Mouse (Mus musculus): Measurements from ENCODE around the gene Smg5. TPM values are rescaled to one million over a fixed set of nuclear protein-coding genes. Genes with fewer than 3 reads are reported as not detected.

Smg5 gene
- polyA plus RNA-seq, 1 experiment from 2014 or later = 58.4 TPM

DNA sequence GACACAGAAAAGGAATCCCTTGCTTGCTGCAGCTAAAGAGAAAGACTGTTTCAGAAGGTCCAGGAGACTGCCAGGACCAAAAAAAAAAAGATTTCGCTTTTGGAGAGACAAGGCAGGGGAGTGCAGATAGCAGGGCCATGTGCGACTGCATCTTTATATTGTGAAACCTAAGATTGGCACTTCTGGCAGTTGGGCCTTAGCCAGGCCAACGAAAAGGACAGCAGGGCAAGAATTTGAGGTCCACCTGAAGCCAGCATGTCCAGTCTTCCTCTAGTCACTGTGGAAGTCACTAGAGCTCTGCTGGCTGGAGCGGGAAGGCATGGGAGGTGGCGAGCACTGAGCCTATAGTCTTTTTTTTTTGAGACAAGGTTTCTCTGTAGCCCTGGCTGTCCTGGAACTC is 72.9 kb downstream of the Smg5 start:
- Histone ChIP-seq H3K9ac (peak overlapping the region; percentile 92), H3K4me3 (peak overlapping the region; percentile 71), H3K4me1 (peaks cover 33% of the 10 kb centered on the region), H3K9me3 (no peaks in the 10 kb centered on the region), H3K27ac (no peak overlapping the region), H3K4me2 (replicated peaks) (peak overlapping the region; percentile 68), H3K27me3 (no peaks in the 10 kb centered on the region), H3K36me3 (peaks cover 40% of the 10 kb centered on the region)
- 71% methylated on average over 5 of the region's 5 CpGs for WGBS
- no peak for ATAC-seq (ENCODE audit: low FRiP score, low read depth)

DNA sequence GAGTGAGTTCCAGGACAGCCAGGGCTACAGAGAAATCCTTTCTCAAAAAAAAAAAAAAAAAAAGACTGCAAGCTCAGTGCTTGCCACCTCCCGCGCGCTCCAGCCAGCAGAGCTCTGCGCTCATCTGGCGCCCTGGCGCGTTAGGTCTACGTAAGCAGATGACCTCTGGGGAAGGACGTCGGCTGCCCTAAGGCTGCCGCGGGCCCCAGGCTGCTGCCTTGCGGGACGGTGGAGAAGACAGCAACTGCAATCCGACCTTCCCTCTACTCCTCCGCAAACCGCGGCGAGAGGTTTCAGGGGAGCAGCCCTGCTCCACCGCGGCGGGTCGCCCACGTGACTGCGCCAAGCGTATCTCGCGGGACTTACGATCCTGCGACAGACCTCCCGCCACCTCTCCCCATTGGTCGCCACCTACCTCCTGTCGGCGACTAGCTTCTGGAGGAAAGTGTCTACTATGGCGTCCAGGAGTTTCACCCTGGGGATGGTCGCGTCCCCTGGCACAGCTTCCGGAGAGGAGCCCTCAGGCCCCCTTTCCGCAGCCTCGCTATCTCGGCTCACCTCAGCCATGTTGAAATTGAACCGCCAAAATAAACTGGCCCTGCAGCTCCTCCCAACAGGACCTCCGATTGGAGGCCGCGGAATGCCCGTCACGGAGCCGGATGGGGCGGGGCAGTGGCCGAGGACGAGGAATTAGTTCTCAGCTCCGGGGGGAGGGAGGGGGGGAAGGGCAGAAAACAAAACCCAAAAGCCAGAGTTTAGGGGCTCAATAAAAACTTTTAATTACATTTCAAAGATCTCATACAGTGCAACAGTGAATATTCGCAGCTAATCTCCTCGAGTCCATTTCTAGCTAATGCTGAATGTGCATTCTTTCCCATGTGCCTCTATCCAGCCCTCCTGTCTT is 73.9 kb downstream of the Smg5 start, which contains the start of gene Pmf1:
Gene Pmf1 (minus strand): TSS at position 591 of the 904 bp plus-strand sequence.
- Histone ChIP-seq H3K9ac (peak within 1 kb of the TSS; percentile 92), H3K4me1 (peaks cover 33% of the 10 kb centered on the region), H3K4me3 (peak within 1 kb of the TSS; percentile 71), H3K4me2 (replicated peaks) (peak within 1 kb of the TSS; percentile 68), H3K36me3 (peaks cover 42% of the 10 kb centered on the region), H3K27ac (peak within 1 kb of the TSS; percentile 88), H3K27me3 (no peaks in the 10 kb centered on the region), H3K9me3 (no peaks in the 10 kb centered on the region)
- under 1% methylated on average over 54 of the region's 54 CpGs for WGBS
- ATAC-seq (ENCODE audit: low FRiP score, low read depth) = peak; percentile 94

DNA sequence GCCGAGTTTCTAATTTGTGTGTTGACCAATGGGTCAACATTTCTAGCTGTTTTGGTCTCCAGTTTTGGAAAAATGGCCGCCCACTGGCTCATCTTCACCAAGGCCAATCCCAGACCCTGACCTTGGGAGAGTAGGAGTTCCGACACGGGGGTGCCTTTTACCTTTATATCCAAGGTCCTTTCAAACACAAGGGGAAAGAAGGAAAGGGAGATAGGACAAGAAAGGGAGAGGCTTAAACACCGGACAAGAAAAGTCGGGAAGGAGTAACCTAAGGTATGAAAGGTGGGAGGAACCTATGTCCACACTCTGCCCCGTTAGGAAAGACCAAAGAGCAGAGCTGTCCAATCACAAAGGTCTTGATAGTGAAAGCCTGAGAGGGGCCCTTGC is 74.6 kb downstream of the Smg5 start:
- Histone ChIP-seq H3K4me1 (peaks cover 33% of the 10 kb centered on the region), H3K4me3 (peak overlapping the region; percentile 71), H3K36me3 (peaks cover 49% of the 10 kb centered on the region), H3K27ac (peak overlapping the region; percentile 72), H3K9ac (peak overlapping the region; percentile 53), H3K9me3 (no peaks in the 10 kb centered on the region), H3K4me2 (replicated peaks) (peak overlapping the region; percentile 68), H3K27me3 (no peaks in the 10 kb centered on the region)
- no peak for ATAC-seq (ENCODE audit: low FRiP score, low read depth)
- WGBS = 22% methylated on average over 7 of the region's 7 CpGs

DNA sequence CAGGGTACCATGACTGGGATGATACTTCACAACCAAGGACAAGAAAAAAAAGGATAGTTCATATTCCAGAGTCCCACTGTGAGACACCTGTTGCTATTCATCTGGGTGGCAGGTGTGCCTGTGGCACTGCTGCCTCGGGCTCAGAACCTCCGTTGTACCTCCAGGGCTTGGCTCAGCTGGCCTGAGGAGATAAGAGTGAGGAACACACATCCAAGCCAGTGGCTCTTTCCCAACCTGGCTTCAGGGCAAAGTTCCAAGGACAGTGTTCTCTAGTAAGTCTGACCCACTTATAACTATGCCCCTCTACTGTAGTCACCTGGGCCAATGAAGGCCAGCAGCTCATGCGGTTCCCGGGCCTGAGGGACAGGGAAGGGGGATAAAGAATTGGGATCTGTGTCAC is 75.6 kb downstream of the Smg5 start:
- no peak for ATAC-seq (ENCODE audit: low FRiP score, low read depth)
- peaks cover 56% of the 10 kb centered on the region for H3K36me3 ChIP-seq
- WGBS = 87% methylated on average over 4 of the region's 4 CpGs

More for the DNA sequence above, 75.6 kb downstream of the Smg5 start:
- no peaks in the 10 kb centered on the region for H3K9me3 ChIP-seq
- H3K4me3 ChIP-seq = no peak overlapping the region
- H3K27me3 ChIP-seq = no peaks in the 10 kb centered on the region
- no peak overlapping the region for H3K27ac ChIP-seq
- no peak overlapping the region for H3K4me2 ChIP-seq (replicated peaks)
- H3K4me1 ChIP-seq = peaks cover 33% of the 10 kb centered on the region
- H3K9ac ChIP-seq = no peak overlapping the region

Other genes starting within 250 kb of the Smg5 start
- 16.4 and 19.7 TPM in 2 replicates for gene Mef2d, start 193.9 kb upstream of the Smg5 start, polyA plus RNA-seq (2015; fragmentation: Nextera tagmentation; extraction: Ambion mirVana)
- 4.8 and 5.7 TPM in 2 replicates for gene Rhbg, start 81.6 kb upstream of the Smg5 start, polyA plus RNA-seq (2015; fragmentation: Nextera tagmentation; extraction: Ambion mirVana)
- gene Gm38392, start 49.0 kb upstream of the Smg5 start, polyA plus RNA-seq (2015; fragmentation: Nextera tagmentation; extraction: Ambion mirVana) = 0.80 and 1.0 TPM in 2 replicates
- 12.8 and 15.5 TPM in 2 replicates for gene Tsacc, start 39.3 kb upstream of the Smg5 start, polyA plus RNA-seq (2015; fragmentation: Nextera tagmentation; extraction: Ambion mirVana)
- 557 and 573 TPM in 2 replicates for gene Cct3, start 39.1 kb upstream of the Smg5 start, polyA plus RNA-seq (2015; fragmentation: Nextera tagmentation; extraction: Ambion mirVana)
- gene Glmp, start 11.2 kb upstream of the Smg5 start, polyA plus RNA-seq (2015; fragmentation: Nextera tagmentation; extraction: Ambion mirVana) = 174 and 188 TPM in 2 replicates
- gene Tmem79, start 112 bp upstream of the Smg5 start, polyA plus RNA-seq (2015; fragmentation: Nextera tagmentation; extraction: Ambion mirVana) = 6.4 and 6.8 TPM in 2 replicates
- gene Paqr6, start 28.3 kb downstream of the Smg5 start, polyA plus RNA-seq (2015; fragmentation: Nextera tagmentation; extraction: Ambion mirVana) = 7.6 and 8.7 TPM in 2 replicates
- 0.37 TPM in 1 of 2 replicates, not detected in the other for gene Bglap3, start 36.5 kb downstream of the Smg5 start, polyA plus RNA-seq (2015; fragmentation: Nextera tagmentation; extraction: Ambion mirVana)
- not detected in 2 replicates for gene Bglap2, start 42.4 kb downstream of the Smg5 start, polyA plus RNA-seq (2015; fragmentation: Nextera tagmentation; extraction: Ambion mirVana)
- gene Bglap, start 48.2 kb downstream of the Smg5 start, polyA plus RNA-seq (2015; fragmentation: Nextera tagmentation; extraction: Ambion mirVana) = 0.63 TPM in 1 of 2 replicates, not detected in the other
- gene Pmf1, start 74.1 kb downstream of the Smg5 start, polyA plus RNA-seq (2015; fragmentation: Nextera tagmentation; extraction: Ambion mirVana) = 125 and 127 TPM in 2 replicates
- 17.3 and 18.3 TPM in 2 replicates for gene Slc25a44, start 88.9 kb downstream of the Smg5 start, polyA plus RNA-seq (2015; fragmentation: Nextera tagmentation; extraction: Ambion mirVana)
- 7.9 and 9.9 TPM in 2 replicates for gene Sema4a, start 124.9 kb downstream of the Smg5 start, polyA plus RNA-seq (2015; fragmentation: Nextera tagmentation; extraction: Ambion mirVana)
- 174 and 183 TPM in 2 replicates for gene Lmna, start 173.7 kb downstream of the Smg5 start, polyA plus RNA-seq (2015; fragmentation: Nextera tagmentation; extraction: Ambion mirVana)
- 32.9 and 33.9 TPM in 2 replicates for gene Mex3a, start 196.1 kb downstream of the Smg5 start, polyA plus RNA-seq (2015; fragmentation: Nextera tagmentation; extraction: Ambion mirVana)
- gene Rab25, start 212.0 kb downstream of the Smg5 start, polyA plus RNA-seq (2015; fragmentation: Nextera tagmentation; extraction: Ambion mirVana) = 7.7 and 9.3 TPM in 2 replicates
- 147 and 154 TPM in 2 replicates for gene Lamtor2, start 216.8 kb downstream of the Smg5 start, polyA plus RNA-seq (2015; fragmentation: Nextera tagmentation; extraction: Ambion mirVana)
- 46.6 and 48.2 TPM in 2 replicates for gene Ubqln4, start 217.5 kb downstream of the Smg5 start, polyA plus RNA-seq (2015; fragmentation: Nextera tagmentation; extraction: Ambion mirVana)
- gene Ssr2, start 239.6 kb downstream of the Smg5 start, polyA plus RNA-seq (2015; fragmentation: Nextera tagmentation; extraction: Ambion mirVana) = 294 and 306 TPM in 2 replicates

Data from limb, embryonic 13.5 days (tissue).